Mouse (Mus musculus): Measurements from ENCODE around the gene M1ap.

DNA sequence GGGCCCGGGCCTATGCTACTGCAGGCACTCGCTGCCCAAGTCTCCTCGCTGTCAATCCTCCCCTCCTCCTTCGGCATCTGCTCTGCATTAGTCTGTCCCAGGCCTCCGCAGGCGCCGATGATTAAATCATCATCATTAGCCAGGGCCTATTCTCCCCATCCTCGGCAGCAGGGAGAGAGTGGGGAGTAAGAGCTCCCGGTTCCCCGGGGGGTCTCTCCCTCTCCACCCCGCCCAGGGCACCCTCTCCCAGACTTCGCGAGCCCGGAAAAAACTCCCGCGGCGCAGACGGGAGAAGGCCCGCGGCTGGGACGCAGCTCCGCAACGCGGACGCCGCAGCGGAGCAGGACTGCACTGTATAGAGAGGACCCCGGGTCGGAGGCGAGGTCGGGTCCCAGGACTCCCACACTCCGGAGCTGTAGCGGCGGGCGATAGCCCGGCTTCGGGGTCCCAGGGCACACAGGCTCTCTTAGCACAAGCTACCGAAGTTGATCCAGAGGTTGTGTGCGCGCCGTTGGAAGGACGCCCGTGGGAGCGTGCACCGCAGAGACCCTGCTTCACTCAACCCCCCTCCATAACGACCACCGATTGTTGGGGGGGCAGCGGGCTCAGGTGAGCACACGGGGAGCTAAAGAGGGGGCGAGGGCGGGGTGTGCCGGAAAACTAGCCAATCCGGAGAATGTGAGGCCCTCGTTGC, 131.1 kb downstream of the M1ap start, which contains the start of gene Pcgf1:
- TF ChIP-seq POLR2A (IDR thresholded peaks at IDR 0.05; ENCODE audit: insufficient read length, low read depth) (no peak), MAX (IDR thresholded peaks at IDR 0.05; ENCODE audit: low read depth) (no peak), USF1 (IDR thresholded peaks at IDR 0.05; ENCODE audit: low read depth) (no peak), MYOD1 (IDR thresholded peaks at IDR 0.05; ENCODE audit: control insufficient read depth in 1 of 3, insufficient read length in 2 of 3, low read depth in 2 of 3) (no peak), POLR2AphosphoS2 (IDR thresholded peaks at IDR 0.05; ENCODE audit: insufficient read length, low read depth) (no peak), TCF12 (IDR thresholded peaks at IDR 0.05; ENCODE audit: insufficient read depth, poor library complexity, severe bottlenecking) (no peak)
